Mouse (Mus musculus): ENCODE results near the gene D16Ertd472e.

Gene D16Ertd472e

DNA sequence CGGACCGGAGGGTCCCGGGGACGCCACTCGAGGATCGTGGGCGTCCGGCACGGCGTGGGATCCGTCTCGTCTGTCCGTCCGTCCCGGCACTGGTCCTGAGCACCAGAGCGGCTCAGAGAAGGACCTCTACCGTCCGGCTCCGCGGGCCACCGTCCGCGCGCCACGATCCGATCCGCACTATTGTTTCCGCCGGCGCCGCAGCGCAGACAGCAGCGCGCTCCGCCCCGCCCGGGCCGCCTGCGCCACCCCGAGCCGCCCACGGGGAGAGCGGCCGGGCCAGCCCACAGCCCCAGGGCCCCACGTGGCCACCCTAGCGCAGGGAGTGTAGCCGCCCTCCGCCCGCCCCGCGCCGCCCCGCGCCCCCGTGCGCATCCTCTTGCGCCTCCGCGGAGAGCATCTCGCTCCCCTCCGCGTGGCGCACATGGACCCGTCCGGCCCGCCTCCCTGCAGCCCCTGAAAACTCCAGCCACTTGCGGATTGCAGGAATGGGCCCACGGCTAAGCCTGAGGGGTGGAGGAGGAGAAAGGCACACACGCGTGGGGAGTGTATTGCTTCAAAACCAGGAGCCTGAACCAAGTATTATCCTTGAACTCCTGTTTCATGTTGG is at the start of gene D16Ertd472e:
Gene D16Ertd472e (minus strand): TSS at position 231 of the 607 bp plus-strand sequence.
- peak; percentile 17 for DNase-seq

DNA sequence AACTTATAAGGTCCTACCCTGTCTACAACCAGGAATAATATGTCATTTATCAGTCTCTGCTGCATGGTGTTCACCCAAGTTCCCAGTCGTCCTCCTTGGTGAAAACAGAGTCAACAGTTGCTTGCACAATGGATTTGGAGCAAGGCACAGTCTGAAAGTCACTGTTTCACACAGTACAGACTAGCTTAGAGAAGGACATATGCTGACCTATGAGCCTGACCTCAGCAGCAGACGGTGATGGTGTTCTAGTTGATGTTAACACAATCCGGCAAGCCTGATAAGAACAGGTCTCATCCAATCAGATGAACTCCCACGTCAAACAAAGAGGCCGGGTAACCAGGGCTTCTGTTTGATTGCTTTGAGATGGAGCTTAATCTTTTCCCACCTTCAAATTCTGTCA is 46.2 kb upstream of the D16Ertd472e start:
- DNase-seq = no peak

DNA sequence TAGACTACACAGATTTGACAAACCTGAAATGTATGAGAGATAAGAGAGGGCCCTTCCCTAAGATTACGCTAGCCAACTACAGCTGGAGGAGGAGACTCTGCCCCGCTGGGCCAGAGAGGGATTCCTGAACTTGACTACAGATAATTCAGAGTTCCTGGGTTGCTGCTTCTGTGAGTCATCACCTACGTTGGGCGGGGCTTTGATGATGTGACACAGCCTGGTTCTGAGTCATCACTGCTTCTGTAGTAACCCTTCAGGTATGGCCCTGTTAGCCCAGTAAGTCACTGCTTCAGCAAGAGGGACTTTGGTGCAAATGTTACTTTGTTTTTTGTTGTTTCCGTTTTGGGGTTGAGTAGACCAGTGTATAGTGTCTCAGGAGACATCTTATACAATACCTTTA is 42.9 kb upstream of the D16Ertd472e start:
- DNase-seq = no peak

DNA sequence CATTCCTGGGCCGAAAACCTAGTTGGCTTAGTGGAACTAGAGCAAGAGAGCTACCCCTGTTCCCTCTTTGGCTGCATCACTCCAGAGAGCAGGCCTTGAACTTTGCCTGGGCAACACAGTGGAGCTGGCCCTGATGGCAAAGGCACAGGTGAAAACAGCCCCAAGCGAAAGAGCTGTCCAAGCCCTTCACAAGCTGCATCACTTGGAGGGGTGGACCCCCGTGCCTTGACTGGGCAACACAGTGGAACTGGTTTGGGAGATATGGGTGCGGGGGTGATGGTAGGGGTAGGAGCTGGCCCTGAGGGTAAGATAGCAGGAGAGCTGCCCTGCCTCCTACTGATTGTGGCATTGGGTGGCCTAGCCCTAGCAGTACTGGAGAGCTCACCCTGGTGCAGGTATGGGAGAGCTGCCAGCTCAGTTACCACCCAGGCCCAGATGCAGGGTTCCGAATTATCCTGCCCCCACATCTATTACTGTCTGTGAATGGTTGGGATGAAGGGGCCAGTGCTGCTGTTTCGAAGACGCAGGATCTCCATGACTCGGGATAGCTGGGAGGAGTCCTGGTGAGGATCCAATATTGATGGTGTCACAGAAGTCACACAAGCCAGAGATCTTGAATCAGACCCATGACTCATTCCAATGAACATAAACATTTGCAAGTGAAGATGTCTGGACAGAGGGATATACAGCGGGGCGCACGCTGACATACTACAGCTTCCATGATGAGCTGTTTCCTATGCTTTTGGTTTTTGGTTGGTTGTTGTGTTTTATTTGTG is 41.4 kb upstream of the D16Ertd472e start:
- DNase-seq = no peak

DNA sequence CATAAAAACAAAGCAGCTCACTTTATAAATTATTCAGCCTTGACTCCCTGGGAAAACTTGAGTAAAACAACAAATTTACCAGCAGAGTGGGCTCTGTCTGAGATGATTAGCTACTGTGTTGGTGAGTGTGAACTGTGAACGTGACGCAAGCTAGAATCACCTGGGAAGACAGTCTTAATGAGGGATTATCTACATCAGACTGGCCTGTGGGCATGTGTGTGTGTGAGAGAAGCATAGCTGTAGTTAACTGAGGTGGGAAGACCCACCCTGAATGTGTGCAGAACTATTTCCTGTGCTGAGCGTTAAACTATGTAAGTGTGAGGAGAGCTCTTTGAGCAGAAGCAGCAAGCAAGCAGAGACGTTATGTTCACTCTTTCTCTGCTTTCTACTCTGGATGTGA is 29.7 kb upstream of the D16Ertd472e start:
- no peak for DNase-seq

DNA sequence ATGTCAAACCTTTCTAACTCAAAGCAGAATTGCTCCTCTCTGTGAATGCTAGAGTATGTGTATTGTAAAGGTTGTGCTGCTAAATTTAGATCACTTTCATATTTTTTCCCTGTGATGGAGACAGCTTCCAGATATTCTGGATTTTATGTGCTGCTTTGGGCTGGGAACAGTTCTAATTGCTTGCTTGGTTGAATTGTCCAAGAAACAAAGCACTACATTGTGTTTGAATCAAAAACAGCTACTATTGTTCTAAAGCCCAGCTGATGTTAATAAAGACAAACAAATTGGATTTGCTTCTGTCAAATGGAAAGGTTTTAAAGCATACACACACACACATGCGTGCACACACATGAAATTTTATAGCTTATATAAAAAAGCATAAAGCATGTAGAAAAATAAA is 22.4 kb upstream of the D16Ertd472e start:
- no peak for DNase-seq

DNA sequence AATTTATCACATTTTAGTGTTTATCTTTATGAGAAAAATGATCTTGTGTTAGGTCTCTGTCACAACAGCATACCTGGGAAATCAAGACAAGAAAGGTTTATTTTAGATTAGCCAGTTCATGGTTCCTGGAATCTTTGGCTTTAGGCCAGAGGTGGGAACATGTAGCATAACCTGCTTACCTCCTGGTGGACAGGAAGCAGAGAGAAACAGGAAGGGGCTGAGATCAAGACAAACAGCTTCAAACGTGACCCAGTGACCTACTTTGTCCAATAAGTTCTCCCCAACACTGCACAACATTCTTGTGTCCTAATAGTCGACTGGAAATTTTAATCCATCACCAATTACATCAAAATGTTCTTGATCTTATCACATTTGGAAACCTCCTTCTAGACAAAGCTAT is 19.9 kb upstream of the D16Ertd472e start:
- DNase-seq = no peak

DNA sequence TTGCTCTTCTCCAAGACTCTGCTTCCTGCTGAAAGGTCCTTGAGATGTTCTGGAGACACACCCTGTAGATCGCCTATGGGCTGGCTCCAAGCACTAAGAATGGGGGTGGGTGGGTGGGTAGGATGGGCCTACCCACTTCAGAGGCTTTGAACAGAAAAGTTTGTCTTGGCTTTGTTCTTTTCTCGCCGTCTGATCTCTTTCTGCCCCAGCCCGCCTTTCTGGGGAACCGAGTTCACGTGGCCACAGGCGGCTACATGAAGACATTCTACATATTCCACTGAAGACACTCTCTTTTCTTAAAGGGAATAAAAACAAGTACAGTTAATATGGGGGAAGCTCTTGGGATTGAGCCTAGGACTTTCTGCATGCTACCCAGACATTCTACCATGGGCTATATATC is 19.3 kb upstream of the D16Ertd472e start:
- no peak for DNase-seq

DNA sequence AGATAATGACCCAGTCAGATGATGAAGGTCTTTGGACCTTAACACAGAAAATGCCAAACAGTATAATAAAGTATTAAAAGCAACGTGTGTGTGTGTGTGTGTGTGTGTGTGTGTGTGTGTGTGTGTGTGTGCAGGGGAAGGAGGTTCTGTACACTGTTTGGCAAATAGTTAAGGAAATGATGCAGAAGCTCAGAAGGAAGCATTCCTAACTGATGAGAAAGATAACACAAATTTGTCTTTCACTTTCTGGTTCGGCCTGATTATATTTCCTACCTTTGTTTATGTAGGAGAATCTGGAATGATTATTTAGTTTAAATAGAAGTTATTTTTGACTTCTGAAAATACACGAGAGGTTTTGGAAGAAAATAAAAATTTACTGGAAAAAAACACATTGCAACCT is 17.6 kb upstream of the D16Ertd472e start:
- DNase-seq = no peak

DNA sequence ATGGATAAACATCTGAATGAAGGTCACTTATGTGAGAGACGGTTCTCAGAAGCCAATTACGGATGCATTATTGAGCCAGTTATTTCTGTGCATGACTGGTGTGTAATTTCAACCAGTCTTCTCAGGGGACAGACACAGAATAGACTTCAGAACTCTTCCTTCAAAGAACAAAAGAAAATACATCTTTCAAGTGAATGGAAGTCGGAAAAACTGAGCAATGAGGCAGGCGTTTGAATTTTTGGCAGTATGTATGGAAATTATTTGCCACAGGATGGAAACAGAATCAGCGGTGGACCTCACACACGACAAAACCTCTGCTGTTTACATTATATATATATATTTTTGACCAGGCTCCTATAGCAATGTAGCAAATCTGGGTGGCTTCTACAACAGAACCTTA is 14.6 kb upstream of the D16Ertd472e start:
- DNase-seq = no peak

DNA sequence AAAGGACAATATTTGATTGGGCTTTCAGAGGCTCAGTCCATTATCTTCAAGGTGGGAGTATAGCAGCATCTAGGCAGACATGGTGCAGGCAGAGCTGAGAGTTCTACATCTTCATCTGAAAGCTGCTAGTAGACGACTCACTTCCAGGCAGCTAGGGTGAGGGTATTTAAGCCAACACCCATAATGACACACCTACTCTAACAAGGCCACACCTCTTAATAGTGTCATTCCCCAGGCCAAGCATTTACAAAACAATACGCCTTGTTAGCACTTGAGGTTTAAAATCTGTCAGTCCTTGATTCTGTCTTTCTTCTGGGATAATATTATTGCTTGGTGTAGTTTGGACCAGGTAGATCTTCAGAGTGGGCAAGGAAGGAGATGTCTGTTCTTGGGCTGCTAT is 12.3 kb upstream of the D16Ertd472e start:
- no peak for DNase-seq

DNA sequence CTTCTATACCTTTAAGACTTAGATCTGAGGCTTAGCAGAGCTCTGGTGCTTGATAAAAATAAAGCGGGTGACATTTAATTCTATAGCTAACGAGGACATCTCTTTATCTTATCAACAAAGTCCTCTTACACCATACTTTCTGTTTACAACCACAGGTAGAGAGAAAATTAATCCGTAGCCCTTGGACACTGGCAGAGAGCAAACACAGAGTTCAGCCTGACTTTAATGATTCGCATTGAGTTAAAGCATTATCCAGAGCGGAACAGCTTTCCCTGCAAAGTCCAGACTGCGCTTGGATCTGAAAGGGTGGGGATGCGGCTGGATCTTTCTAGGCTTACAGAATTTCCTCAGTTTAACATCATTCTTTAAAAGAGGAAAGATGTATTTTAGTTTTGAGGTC is 10.1 kb upstream of the D16Ertd472e start:
- no peak for DNase-seq

DNA sequence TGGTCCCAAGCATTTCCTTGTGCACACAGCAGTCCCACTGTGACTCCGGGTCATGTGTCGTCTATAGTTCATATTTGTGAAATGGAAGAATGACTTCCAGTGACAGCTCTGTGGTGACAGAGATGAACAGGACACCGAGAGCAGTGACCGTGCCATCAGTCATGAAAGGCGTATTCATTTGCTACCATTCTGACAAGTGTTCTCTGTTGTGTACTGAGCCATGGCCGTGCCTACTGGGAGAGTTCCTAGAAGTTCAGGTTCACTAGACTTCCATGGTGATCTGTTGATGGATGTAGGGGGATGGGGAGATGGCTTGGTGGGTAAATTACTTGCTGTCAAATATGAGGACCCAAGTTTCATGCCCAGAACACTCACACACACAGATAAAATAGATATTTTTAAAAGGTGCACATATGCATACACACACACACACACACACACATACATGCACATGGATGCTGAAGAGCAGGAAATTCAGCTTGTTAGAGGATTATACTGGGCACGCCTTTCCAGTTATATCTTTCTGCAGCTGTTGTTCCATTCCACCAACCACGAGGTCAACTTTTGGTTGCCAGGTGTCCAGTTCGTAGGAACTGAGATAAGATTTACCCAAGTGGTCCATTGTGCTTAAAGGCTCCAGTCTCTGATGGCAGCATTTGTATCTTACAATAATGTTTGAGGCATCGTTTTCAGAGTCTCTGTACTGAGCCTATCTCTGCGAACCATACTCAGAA is 9.3 kb upstream of the D16Ertd472e start:
- no peak for DNase-seq

DNA sequence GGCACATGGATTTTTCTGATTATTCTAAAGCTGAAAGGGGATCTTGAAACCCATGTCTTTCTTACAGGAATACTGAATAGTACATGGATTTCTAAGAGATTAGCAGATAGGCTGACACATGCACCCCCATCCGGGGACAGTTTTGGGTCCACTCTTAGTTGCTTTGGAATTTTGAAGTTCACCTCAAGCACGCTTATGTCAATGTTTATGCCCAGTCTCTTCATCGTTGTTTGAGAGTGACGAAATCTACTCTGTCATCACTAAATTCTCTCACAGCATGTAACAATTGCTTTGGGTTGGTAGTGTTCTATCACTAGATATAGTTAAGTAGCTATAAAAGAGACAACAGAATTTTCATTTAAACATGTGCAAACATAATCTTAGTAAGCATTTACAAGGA is 8.7 kb upstream of the D16Ertd472e start:
- no peak for DNase-seq

DNA sequence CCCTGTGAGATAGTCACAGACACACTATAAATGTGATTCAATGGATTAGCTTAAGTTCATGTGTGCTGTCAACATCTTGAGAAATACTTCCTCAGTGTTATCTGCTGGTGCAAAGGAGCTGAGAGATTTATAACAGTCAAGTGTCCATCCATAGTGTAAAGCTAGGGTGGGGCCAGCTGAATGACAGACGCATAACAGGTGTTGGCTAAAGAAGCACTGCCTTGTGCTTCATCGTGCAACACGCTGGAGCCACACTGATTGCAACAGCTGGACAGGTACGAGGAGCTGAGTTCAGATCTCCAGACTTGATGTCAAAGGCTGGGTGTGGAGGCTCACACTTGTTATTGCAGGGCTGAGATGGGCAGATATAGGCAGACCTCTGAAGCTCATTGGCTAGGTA is 7.5 kb upstream of the D16Ertd472e start:
- no peak for DNase-seq

DNA sequence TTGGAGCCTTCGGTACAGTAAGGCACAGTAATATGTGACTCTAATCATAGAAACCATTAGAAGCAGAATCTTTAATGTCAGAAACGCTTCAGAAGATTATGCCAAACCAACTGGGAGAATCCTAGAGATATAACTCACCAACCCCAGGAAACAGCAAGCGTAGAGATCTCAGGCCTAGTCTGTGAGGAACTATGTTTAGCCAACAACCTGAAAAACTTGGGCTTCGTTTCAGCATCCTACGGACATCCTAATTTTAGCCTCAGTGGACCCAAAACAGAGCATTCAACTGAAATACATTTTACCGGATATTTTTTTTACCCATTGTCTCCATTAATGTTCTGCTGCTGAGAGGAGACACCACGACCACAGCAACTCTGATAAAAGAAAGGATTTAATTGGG is 3.9 kb upstream of the D16Ertd472e start:
- no peak for DNase-seq

DNA sequence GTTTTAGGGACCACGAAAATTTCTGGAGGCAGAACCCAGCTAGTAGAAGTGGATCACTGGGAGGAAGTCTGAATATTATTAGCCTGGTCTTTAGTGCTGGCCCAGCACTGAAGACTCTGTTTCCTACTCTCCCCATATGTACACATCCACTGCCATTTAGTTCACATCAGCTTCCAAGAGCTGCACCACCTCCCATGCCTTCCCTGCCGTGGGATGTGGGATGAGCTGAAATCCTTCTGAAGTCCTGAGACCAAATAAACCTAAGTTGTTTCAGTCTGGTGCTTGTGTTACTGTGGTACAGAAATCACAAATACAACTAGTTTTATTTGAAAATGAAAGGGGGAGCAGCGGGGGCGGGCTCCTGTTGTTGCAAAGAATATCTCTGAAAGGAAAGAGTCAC is 2.9 kb upstream of the D16Ertd472e start:
- DNase-seq = no peak

DNA sequence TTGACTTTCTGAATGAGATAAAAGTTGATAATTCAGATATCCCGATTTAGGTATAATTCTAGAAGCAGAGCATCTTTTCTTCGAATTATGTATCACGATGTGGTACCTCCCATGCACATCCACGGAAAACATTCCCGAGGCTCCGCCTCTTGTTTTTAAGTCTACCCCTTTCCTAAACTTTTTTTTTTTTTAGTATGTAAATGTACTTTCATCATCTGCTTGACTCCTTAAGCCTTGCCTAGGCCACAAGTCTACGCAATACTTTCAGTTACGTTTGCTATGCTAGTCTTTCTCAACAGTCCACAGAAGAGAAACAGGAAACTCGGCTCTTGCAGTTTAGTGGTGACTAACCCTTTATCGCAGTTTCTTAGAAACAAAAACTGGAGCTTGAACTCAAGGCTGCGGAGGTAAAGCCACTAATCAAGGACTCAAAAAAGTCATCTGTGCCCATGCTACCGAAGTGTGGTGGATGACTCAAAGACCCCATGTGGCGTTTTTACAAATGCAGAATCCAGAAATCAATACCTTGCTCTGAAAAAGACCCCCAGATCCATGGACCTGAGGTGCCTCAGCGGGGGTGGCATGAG is 670 bp upstream of the D16Ertd472e start:
- DNase-seq = no peak

DNA sequence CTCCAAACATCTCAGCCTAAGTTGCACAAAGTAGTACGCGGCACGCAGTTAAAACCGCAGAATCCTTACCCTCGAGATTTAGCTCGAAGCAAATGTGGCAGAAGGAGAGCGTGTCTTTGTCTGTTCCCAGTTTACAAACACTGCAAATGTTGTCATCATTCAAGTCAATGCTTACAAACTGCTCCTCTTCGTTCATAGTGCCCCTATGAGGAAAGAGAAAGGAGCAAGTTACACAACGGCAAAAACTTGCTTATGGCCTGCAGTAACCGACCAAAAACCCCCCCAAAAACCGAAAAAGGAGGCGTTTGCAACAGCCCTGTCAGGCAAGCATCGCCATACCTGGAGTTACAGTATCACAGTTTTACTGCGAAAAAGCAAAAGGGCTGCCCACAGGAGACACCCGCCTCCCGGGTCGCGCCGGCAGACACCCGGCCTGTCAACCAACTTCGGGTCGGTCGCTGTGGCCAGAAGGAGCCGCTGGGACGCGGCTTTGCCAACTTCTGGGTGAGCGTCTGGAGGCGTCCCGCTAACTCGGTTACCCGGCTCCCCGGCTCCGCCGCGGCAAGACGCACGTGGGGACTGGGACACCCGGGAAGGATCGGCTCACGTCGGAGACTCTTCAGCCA is 543 bp downstream of the D16Ertd472e start:
- peak; percentile 2 for DNase-seq

DNA sequence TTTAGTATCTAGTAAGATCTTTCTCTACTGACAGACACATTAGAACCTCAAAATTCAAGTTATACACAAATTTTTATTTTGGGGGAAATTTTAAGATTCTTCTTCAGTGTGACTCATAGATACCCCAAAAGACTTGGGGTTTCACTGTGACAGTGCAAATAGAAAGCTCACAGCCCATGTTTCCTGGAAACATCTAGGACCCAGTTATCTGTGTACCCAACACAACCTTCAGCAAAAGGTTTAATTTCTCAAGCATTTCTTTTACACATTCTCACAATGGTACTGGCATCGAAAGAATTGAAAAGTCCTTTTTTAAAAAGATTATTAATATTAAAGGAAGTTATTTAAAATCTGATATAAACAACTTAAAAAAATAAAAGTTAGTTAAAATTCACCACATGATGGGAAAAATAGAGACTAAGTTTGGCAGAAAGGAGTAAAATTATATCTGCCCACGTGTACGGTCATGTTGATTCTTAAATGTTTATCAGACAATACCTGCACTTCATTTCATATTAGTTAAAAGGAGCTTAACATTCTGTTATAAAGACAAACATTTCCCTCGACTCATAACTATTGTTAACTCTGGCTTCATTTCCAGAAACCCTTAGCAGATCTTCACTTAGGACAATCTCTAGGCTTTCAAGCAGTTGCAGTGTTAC is 1.2 kb downstream of the D16Ertd472e start:
- DNase-seq = no peak

DNA sequence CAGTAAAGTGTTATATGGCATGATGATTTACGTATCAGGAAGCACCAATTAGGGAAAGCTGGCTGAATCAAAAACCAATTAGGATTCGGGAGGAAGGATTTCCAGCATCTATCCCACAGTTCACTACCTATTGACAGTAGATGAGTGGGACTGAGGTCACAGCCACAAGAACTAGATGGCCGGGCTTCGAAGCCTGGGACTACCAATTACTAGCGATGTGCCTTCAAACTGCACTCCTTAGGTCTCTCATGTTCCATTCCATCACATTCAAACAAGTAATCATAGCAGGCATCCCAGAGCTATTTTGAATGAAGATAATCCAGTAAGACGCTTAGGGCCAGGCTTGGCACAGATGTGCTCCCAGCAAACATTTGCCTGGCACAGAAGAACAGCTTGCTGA is 2.3 kb downstream of the D16Ertd472e start:
- DNase-seq = no peak

DNA sequence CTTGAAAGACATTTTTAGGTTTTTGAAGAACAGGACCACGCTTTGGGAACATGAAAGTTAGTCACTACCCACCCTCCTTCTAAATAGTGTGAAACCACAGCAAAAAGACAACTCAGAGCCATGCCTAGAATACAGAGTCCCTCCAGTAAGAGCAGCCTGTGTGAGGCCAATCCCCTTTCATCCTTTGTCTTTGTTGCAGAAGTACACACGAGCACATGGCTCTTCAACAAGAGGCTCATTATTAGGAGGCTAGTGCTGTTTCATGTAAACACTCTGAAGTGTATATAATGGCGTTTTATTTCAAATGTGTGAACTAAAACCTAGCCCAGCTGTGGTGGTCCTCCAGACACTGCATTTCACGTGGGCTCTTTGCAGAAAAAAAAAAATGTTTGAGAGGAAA is 3.5 kb downstream of the D16Ertd472e start:
- no peak for DNase-seq

All from cerebellum, adult 11-12 months (tissue).